25 mouse cellular contexts compared by ENCODE assay signal in genomic region chr2:127611386-127611785, GRCm38 (mm10). TPM values are rescaled to one million over a fixed set of nuclear protein-coding genes. Genes with fewer than 3 reads are reported as not detected.
A peak's percentile ranks its signal among the peaks of the same experiment; 100 is the strongest.
DNase-seq lines count a peak whose midpoint lies in the region; TF ChIP-seq lines count a peak whose summit lies in the region.
"Had no signal": no experiment of that assay in that cellular context is flagged by ENCODE, and none has a peak within 500 bp of the region (broad histone marks: within the 10 kb centered on the region; RNA-seq: fewer than 3 reads in every experiment).

No protein-coding gene starts in this region.

- H3K4me3 ChIP-seq in layer of hippocampus, adult 2 months = no peak overlapping the region
- H3K4me3 ChIP-seq: embryonic facial prominence, embryonic 10.5 days; embryonic facial prominence, embryonic 13.5 days; erythroblast, embryonic 14.5 days; forebrain, embryonic 12.5 days; forebrain, embryonic 15.5 days; heart, embryonic 10.5 days; hindbrain, embryonic 12.5 days; hindbrain, embryonic 15.5 days had no signal

- peak overlapping the region; percentile 85 for H3K27ac ChIP-seq in layer of hippocampus, adult 2 months
- H3K27ac ChIP-seq: embryonic facial prominence, embryonic 10.5 days; embryonic facial prominence, embryonic 13.5 days; forebrain, embryonic 12.5 days; forebrain, embryonic 15.5 days; heart, embryonic 10.5 days; hindbrain, embryonic 12.5 days; hindbrain, embryonic 15.5 days had no signal

- TF ChIP-seq CTCF in layer of hippocampus, adult 2 months (conservative IDR thresholded peaks at IDR 0.05) = no peak

- DNase-seq in kidney, adult 9 months = peak; percentile 45
- DNase-seq in kidney, postnatal 4 days = no peak
- DNase-seq in layer of hippocampus, adult 2 months (ENCODE audit: low spot score in 2 of 2) = no peak
- DNase-seq in layer of hippocampus, postnatal 36 days = no peak
- peak; percentile 3 for DNase-seq in urinary bladder, postnatal 14 days (ENCODE audit: low spot score)
- no peak for DNase-seq in urinary bladder, postnatal 10 days (ENCODE audit: low spot score)
- DNase-seq: adrenal gland, adult 2 months; adrenal gland, postnatal 14 days; cerebellum, adult 11 months; cerebellum, adult 2 months; cerebellum, adult 9-11 months; cerebellum, postnatal 25 days; embryo, embryonic 11 days; gastrocnemius, postnatal 25 days had no signal

RNA-seq across cellular contexts. Expression of gene Mrps5, which starts 24.4 kb away (rescaled TPM):
- total RNA-seq in layer of hippocampus, adult 2 months (2021) = 10 to 100 TPM; 91.9 TPM
- 10 to 100 TPM; 89.1 to 99.2 TPM for total RNA-seq in layer of hippocampus, postnatal 36 days (2021)

RNA-seq across cellular contexts. Expression of gene Zfp661, which starts 24.5 kb away (rescaled TPM):
- total RNA-seq in layer of hippocampus, adult 2 months (2021) = 1 to 10 TPM; 7.8 to 8.6 TPM
- 1 to 10 TPM; 7.4 to 8.8 TPM for total RNA-seq in layer of hippocampus, postnatal 36 days (2021)

RNA-seq across cellular contexts. Expression of gene Mal, which starts 45.1 kb away (rescaled TPM):
- 10 to 100 TPM; 84.9 to 92.5 TPM for total RNA-seq in layer of hippocampus, adult 2 months (2021)
- total RNA-seq in layer of hippocampus, postnatal 36 days (2021) = 100 to 1,000 TPM; 148 to 160 TPM
- total RNA-seq: common myeloid progenitor, adult 5-6 weeks; hematopoietic stem cell, adult 5-6 weeks; MEL had no signal

Comparison
In these comparisons a context has a peak if more than half of its experiments do, and no peak if none do; other contexts are left out.
1. DNase-seq: peak in kidney, adult 9 months (single experiment) and urinary bladder, postnatal 14 days (single experiment); none in kidney, postnatal 4 days (0 of 2), layer of hippocampus, adult 2 months (0 of 2), layer of hippocampus, postnatal 36 days (0 of 2) and urinary bladder, postnatal 10 days (single experiment).